Mouse (Mus musculus): ENCODE measurements around the gene Osm. TPM values are rescaled to one million over a fixed set of nuclear protein-coding genes. Genes with fewer than 3 reads are reported as not detected.

The Osm gene
- polyA plus RNA-seq, 1 experiment from 2014 or later, result not detected

- peak; percentile 80 for ATAC-seq
- ChIA-PET POLR2A (interaction anchor here (0.6 kb wide), 1 partner anchor 99 kb away, joined by 3 read pairs; no protein-coding TSS in a partner anchor), CTCF (interaction anchor here (1.5 kb wide), 1 partner anchor 61 kb away, joined by 4 read pairs; no protein-coding TSS in a partner anchor)
- in situ Hi-C loops (cut with MboI; ENCODE audit: low pct_unique_long_range_greater_than_20kb), result no loop called here
- peak; percentile 93 for DNase-seq (ENCODE audit: low read depth, low spot score)
- no peaks in the 10 kb centered on the region for H3K27me3 ChIP-seq
- no peak for TF ChIP-seq CTCF (IDR thresholded peaks at IDR 0.05)
Measured at GRCm38 (mm10) chr11:4197691-4198090, 38.5 kb upstream of the Osm start.

- no peaks in the 10 kb centered on the region for H3K27me3 ChIP-seq
- no peak for TF ChIP-seq CTCF (IDR thresholded peaks at IDR 0.05)
- in situ Hi-C loops (cut with MboI; ENCODE audit: low pct_unique_long_range_greater_than_20kb), result no loop called here
- DNase-seq (ENCODE audit: low read depth, low spot score), result no peak
- CTCF ChIA-PET, result interaction anchor here (1.7 kb wide), 1 partner anchor 18 kb away, joined by 4 read pairs; no protein-coding TSS in a partner anchor
- POLR2A ChIA-PET, result interaction anchor here (1.7 kb wide), 1 partner anchor 13 kb away, joined by 6 read pairs; no protein-coding TSS in a partner anchor
- ATAC-seq, result no peak
Measured at GRCm38 (mm10) chr11:4201981-4202700, 34.1 kb upstream of the Osm start.

GRCm38 (mm10) chr11:4202995-4203704, 33.1 kb upstream of the Osm start:
- in situ Hi-C loops (cut with MboI; ENCODE audit: low pct_unique_long_range_greater_than_20kb), result no loop called here
- ATAC-seq (no peak), DNase-seq (ENCODE audit: low read depth, low spot score) (no peak)
- CTCF ChIA-PET, result interaction anchor here (1.0 to 1.7 kb wide), 2 partner anchors 16 to 19 kb away, joined by 3 to 4 read pairs; partner anchors contain the start of gene Tbc1d10a
- no peak for TF ChIP-seq CTCF (IDR thresholded peaks at IDR 0.05)
- POLR2A ChIA-PET, result interaction anchor here (0.7 kb wide), 1 partner anchor 16 kb away, joined by 4 read pairs; no protein-coding TSS in a partner anchor
- no peaks in the 10 kb centered on the region for H3K27me3 ChIP-seq

DNA sequence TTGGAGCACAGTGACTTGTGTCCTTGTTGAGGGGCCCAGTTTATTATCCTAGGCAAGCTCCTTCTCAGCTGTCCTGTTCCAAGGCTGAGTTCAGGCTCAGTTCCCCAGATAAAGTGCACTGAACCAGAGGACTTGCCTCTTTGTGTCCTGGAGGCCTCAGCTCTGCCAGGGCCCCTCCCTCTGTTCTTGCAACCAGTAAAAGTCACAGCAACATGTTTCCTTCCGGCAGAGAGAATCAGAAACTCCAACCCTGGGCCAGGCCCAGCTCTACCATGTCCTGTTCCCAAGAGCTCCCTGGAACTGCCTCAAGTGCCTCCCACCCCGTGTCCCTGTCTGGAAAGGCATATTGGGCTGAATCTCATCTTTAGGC, 32.5 kb upstream of the Osm start:
- ChIA-PET POLR2A (interaction anchor here (0.7 kb wide), 1 partner anchor 16 kb away, joined by 4 read pairs; no protein-coding TSS in a partner anchor), CTCF (interaction anchor here (1.0 kb wide), 1 partner anchor 17 kb away, joined by 3 read pairs; the partner anchor contains the start of gene Tbc1d10a)
- H3K27me3 ChIP-seq, result no peaks in the 10 kb centered on the region
- in situ Hi-C loops (cut with MboI; ENCODE audit: low pct_unique_long_range_greater_than_20kb), result no loop called here
- no peak for ATAC-seq
- no peak for TF ChIP-seq CTCF (IDR thresholded peaks at IDR 0.05)
- DNase-seq (ENCODE audit: low read depth, low spot score), result no peak

DNA sequence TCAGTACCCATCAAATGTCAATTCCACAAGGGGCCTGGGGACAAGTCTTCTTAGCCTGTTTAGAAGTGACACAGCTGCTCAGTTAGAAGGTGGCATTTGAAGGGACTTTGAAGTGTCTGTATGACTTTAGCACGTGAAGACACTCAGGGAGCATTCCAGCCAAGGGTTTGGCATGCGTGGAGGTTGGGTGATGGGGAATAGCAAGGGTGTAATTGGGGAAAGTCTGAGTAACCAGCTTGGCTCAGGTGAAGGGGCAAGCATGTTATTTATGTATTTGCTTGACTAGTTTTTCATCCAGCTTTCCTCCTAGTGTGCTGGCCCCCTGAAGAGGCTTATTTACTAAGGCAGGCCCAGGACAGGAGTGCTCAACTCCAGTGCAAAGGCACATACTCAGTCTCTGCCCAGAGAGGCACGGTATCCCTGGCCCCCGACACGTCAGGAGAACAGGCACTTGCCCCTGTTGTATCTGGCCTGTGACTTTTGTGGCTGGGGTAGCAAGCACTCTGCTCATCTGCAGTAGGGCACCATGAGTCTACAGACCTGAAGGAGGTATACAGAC, 31.0 kb upstream of the Osm start:
- H3K27me3 ChIP-seq, result no peaks in the 10 kb centered on the region
- TF ChIP-seq CTCF (IDR thresholded peaks at IDR 0.05), result no peak
- DNase-seq (ENCODE audit: low read depth, low spot score) (no peak), ATAC-seq (peak; percentile 46)
- in situ Hi-C loops (cut with MboI; ENCODE audit: low pct_unique_long_range_greater_than_20kb), result no loop called here
- POLR2A ChIA-PET, result interaction anchor here (0.9 to 1.4 kb wide), 3 partner anchors 12 to 18 kb away, joined by 4 read pairs; partner anchors contain the start of gene Tbc1d10a
- CTCF ChIA-PET, result interaction anchor here (1.1 to 1.8 kb wide), 4 partner anchors 14 to 21 kb away, joined by 3 to 6 read pairs (median 4); partner anchors contain the start of gene Tbc1d10a

DNA sequence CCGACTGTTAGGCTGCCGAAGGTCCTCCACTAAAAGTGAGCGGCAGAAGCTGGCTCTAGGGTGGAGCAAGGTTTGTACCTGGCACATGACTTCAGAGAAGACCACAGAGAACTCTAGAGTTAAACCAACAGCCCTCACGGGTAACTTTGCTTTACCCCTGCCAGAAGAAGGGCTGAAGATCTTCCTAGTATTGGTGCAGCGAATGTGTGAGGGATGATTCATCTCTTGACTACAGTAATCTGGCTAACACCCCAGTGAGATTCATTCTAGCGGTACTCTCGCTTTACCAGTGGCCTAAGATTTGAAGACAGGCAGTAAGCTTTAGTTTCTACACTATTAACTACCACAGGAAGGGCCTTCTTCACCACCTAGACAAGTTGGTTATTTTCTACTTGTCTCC, 30.3 kb upstream of the Osm start:
- in situ Hi-C loops (cut with MboI; ENCODE audit: low pct_unique_long_range_greater_than_20kb), result no loop called here
- POLR2A ChIA-PET, result interaction anchor here (0.7 to 1.4 kb wide), 4 partner anchors 10 to 234 kb away, joined by 3 to 4 read pairs (median 4); partner anchors contain the start of gene Tbc1d10a
- CTCF ChIA-PET, result interaction anchor here (0.9 to 1.8 kb wide), 3 partner anchors 14 to 22 kb away, joined by 3 to 6 read pairs (median 3); partner anchors contain the start of gene Tbc1d10a
- ATAC-seq (no peak), DNase-seq (ENCODE audit: low read depth, low spot score) (no peak)
- TF ChIP-seq CTCF (IDR thresholded peaks at IDR 0.05), result no peak
- H3K27me3 ChIP-seq, result no peaks in the 10 kb centered on the region

- CTCF ChIA-PET, result interaction anchor here (0.9 to 1.8 kb wide), 3 partner anchors 13 to 22 kb away, joined by 3 to 6 read pairs (median 3); partner anchors contain the start of gene Tbc1d10a
- no peaks in the 10 kb centered on the region for H3K27me3 ChIP-seq
- ATAC-seq (no peak), DNase-seq (ENCODE audit: low read depth, low spot score) (no peak)
- TF ChIP-seq CTCF (IDR thresholded peaks at IDR 0.05), result no peak
- POLR2A ChIA-PET, result interaction anchor here (0.7 to 1.2 kb wide), 2 partner anchors 20 to 233 kb away, joined by 4 read pairs; partner anchors contain the start of gene Tbc1d10a
- in situ Hi-C loops (cut with MboI; ENCODE audit: low pct_unique_long_range_greater_than_20kb), result no loop called here
Measured at GRCm38 (mm10) chr11:4206563-4206962, 29.7 kb upstream of the Osm start.

DNA sequence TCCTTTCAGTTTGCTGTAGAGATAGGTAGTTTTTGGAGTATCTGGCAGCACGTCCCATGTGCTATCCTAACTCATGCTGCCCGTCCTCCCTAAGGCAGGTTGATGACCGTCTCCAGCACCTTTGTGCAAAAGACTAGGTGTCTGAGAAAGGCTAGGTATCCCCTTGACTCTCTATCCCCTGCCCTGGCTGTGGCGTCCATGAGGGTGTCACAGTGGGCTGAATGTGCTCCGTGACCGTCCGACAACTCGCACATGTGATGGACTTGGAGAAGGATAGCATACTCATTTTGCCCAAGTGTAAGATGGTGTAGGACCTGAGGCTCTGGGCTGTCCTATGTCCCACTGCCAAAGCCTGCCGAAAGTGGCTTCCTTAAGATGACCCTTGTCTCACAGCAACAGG, 28.6 kb upstream of the Osm start:
- DNase-seq (ENCODE audit: low read depth, low spot score) (no peak), ATAC-seq (no peak)
- POLR2A ChIA-PET, result no interaction called here
- H3K27me3 ChIP-seq, result no peaks in the 10 kb centered on the region
- in situ Hi-C loops (cut with MboI; ENCODE audit: low pct_unique_long_range_greater_than_20kb), result no loop called here
- CTCF ChIA-PET, result interaction anchor here (1.4 to 2.5 kb wide), 2 partner anchors 24 to 73 kb away, joined by 5 to 11 read pairs; no protein-coding TSS in a partner anchor
- TF ChIP-seq CTCF (IDR thresholded peaks at IDR 0.05), result no peak

DNA sequence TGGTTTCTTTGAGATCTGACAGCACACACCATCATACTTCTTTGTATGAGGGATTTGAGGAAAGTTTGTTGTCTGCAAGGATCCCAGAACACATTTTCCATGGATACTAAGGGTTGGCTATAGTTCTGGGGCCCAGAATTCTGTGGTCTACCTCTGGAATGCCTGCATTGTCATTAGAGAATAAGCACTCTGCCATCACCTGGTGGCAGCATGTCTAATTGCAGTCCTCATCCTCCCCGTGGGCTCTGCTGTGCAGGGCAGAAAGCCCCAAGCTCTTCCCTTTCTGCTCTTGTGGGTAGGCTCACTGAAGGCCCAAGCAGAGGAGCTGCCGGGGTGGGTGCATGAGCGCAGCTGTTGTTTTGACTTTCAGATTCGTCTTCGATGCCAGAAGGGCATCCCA, 26.7 kb upstream of the Osm start:
- ChIA-PET POLR2A (interaction anchor here (0.5 kb wide), 1 partner anchor 9 kb away, joined by 3 read pairs; no protein-coding TSS in a partner anchor), CTCF (interaction anchor here (1.5 to 3.1 kb wide), 4 partner anchors 10 to 75 kb away, joined by 4 to 19 read pairs (median 8); no protein-coding TSS in a partner anchor)
- H3K27me3 ChIP-seq, result no peaks in the 10 kb centered on the region
- DNase-seq (ENCODE audit: low read depth, low spot score) (no peak), ATAC-seq (no peak)
- in situ Hi-C loops (cut with MboI; ENCODE audit: low pct_unique_long_range_greater_than_20kb), result no loop called here
- TF ChIP-seq CTCF (IDR thresholded peaks at IDR 0.05), result peak; percentile 88

DNA sequence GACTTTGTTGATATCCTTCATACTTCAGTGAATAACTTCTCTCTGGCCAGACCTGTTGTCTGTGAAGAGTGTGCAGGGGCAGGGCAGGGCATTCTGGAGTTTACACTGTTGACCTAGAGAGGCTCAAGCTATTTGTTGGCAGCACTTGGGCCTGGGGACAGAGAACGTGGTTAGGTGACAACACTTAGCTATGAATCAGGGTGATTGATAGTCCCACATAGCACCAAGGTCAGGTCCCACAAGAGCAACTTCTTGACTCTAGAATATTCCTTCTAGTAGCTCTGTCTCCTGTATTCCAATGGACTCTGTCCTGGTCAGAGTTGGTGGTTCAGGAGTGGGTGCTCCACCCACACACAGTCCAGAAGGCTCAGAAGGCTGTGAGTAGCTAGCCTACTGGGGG, 25.4 kb upstream of the Osm start:
- ChIA-PET POLR2A (interaction anchor here (0.7 kb wide), 1 partner anchor 18 kb away, joined by 3 read pairs; no protein-coding TSS in a partner anchor), CTCF (interaction anchor here (0.9 to 3.1 kb wide), 6 partner anchors 9 to 32 kb away, joined by 3 to 19 read pairs (median 5); partner anchors contain the start of gene Tbc1d10a)
- ATAC-seq, result no peak
- no peak for TF ChIP-seq CTCF (IDR thresholded peaks at IDR 0.05)
- H3K27me3 ChIP-seq, result no peaks in the 10 kb centered on the region
- in situ Hi-C loops (cut with MboI; ENCODE audit: low pct_unique_long_range_greater_than_20kb), result loop anchor here (10.0 kb wide), 1 partner anchor 156 kb away; no protein-coding TSS in a partner anchor
- no peak for DNase-seq (ENCODE audit: low read depth, low spot score)
